Mouse (Mus musculus) testis, adult 2 months (tissue): Measurements from ENCODE around the gene Asic2.

Source experiments
- CTCF ChIP-seq: fragments of 200-500 bp; IDR thresholded peaks from 2 replicates; pipeline ENCODE4 v1.5.1; 2012; ENCODE audit warnings: low read depth, mild to moderate bottlenecking, inconsistent platforms, low read length, moderate library complexity; ENCODE audit not compliant: control insufficient read depth, insufficient read depth, insufficient replicate concordance
- POLR2A ChIP-seq: fragments of 200-500 bp; IDR thresholded peaks from 2 replicates; pipeline ENCODE4 v1.6.1; 2012; ENCODE audit warnings: low read depth, mild to moderate bottlenecking, inconsistent platforms, low read length, moderate library complexity; ENCODE audit not compliant: control insufficient read depth

DNA sequence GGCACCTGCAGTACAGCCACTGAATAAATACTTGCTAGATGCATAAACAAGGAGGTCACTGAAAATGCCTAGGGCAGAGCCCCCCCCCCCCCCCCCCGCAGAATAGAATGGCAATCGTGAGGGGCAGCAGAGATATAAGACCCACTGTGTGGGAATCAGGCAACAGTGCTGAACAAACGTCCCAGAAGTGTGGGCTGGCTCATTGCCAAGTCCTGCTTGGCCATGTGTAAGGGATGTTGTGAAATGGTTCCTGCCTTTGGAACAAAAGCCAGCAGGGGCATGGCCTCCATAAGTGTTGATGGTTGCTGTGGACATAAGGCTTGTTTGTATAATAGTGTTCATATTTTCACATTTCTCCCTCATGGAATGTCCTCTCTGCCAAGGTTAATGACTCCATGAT lies 487.1 kb downstream of the Asic2 start:
- TF ChIP-seq CTCF (no peak), POLR2A (no peak)
